Mouse (Mus musculus) ES-E14 (cell line): ENCODE data around the gene Usp36.
A peak's percentile ranks its signal among the peaks of the same experiment; 100 is the strongest.

Experiments used
- CHD2 ChIP-seq: IDR thresholded peaks from 2 replicates; pipeline ENCODE4 v1.6.1; 2014; ENCODE audit warnings: mild to moderate bottlenecking, low read depth, low read length, inconsistent platforms
- HCFC1 ChIP-seq: IDR thresholded peaks from 2 replicates; pipeline ENCODE4 v1.6.1; 2012; ENCODE audit warnings: low read length, inconsistent platforms, borderline replicate concordance; ENCODE audit not compliant: insufficient read depth
- ZC3H11A ChIP-seq: IDR thresholded peaks from 2 replicates; pipeline ENCODE4 v1.6.1; 2012; ENCODE audit warnings: low read depth, mild to moderate bottlenecking, inconsistent platforms, low read length, borderline replicate concordance

GRCm38 (mm10) chr11:118289037-118289511 is 970 bp downstream of the Usp36 start:
- TF ChIP-seq CHD2 (0 out of 2 replicates have a peak, but pooled peaks have one; percentile 6), ZC3H11A (no peak), HCFC1 (no peak)
